8 mouse cellular contexts compared by ENCODE assay signal in genomic region chr8:120309326-120309725, GRCm38 (mm10).
DNase-seq lines count a peak whose midpoint lies in the region; ATAC-seq and TF ChIP-seq lines count a peak whose summit lies in the region.

No protein-coding gene starts in this region.

- TF ChIP-seq POLR2A in heart, adult 2 months (IDR thresholded peaks at IDR 0.05; ENCODE audit: insufficient read depth, low read depth, low read length) = no peak
- TF ChIP-seq POLR2A in limb, embryonic 14.5 days (IDR thresholded peaks at IDR 0.05; ENCODE audit: borderline replicate concordance, extremely low read depth, insufficient read depth, insufficient read length) = no peak

- DNase-seq in heart, adult 11 months = peak; percentile 99
- DNase-seq in cerebellum, postnatal 10 days = peak; percentile 89 to 94
- peak; percentile 79 to 86 for DNase-seq in heart, adult 2 months
- DNase-seq in limb, embryonic 14.5 days (ENCODE audit: low spot score) = peak; percentile 27
- DNase-seq in retina, postnatal 7 days (ENCODE audit: low read depth, low spot score) = peak; percentile 71
- DNase-seq in spleen, adult 12 weeks (ENCODE audit: low spot score) = no peak

- WGBS in heart, embryonic 11.5 days (ENCODE audit: insufficient replicate concordance) = 74% methylated on average over 18 of the region's 18 CpGs
- WGBS in heart, adult 2 months = 83% methylated on average over 18 of the region's 18 CpGs
- 59% methylated on average over 18 of the region's 18 CpGs for WGBS in limb, embryonic 14.5 days
- WGBS in kidney, embryonic 16.5 days = 74% methylated on average over 18 of the region's 18 CpGs

- peaks cover 2% of the 10 kb centered on the region; the same call in 1 of the 2 replicates for H3K79me2 ChIP-seq in heart, adult 2 months (replicated peaks; ENCODE audit: control insufficient read depth, insufficient read depth, low read length)

- 0 out of 2 replicates have a peak, but pooled peaks cover 5% of the 10 kb centered on the region for H3K27me3 ChIP-seq in heart, embryonic 11.5 days (ENCODE audit: control insufficient read depth, insufficient read depth, low read length)
- H3K27me3 ChIP-seq in heart, adult 2 months (ENCODE audit: control insufficient read depth, insufficient read depth, low read length) = no peaks in the 10 kb centered on the region
- no peaks in the 10 kb centered on the region for H3K27me3 ChIP-seq in limb, embryonic 14.5 days (ENCODE audit: control insufficient read depth, insufficient read depth, low read length)
- peaks cover 6% of the 10 kb centered on the region; the same call in 1 of the 2 replicates for H3K27me3 ChIP-seq in kidney, embryonic 16.5 days (ENCODE audit: insufficient read depth, low read length)

- ATAC-seq in heart, embryonic 11.5 days (replicated peaks; ENCODE audit: insufficient number of reproducible peaks, low FRiP score, low TSS enrichment) = no peak
- ATAC-seq in limb, embryonic 14.5 days (ENCODE audit: low FRiP score, low read depth) = peak; percentile 38
- no peak for ATAC-seq in kidney, embryonic 16.5 days (ENCODE audit: low FRiP score, low TSS enrichment)

- no peak overlapping the region for H3K27ac ChIP-seq in heart, embryonic 11.5 days (ENCODE audit: low read depth, low read length)
- H3K27ac ChIP-seq in heart, adult 2 months = no peak overlapping the region
- H3K27ac ChIP-seq in limb, embryonic 14.5 days (replicated peaks; ENCODE audit: low read depth, low read length) = no peak overlapping the region
- H3K27ac ChIP-seq in kidney, embryonic 16.5 days (ENCODE audit: low read length) = no peak overlapping the region

- no peaks in the 10 kb centered on the region for H3K36me3 ChIP-seq in heart, embryonic 11.5 days (ENCODE audit: control insufficient read depth, insufficient read depth, low read length)
- no peaks in the 10 kb centered on the region for H3K36me3 ChIP-seq in heart, adult 2 months (ENCODE audit: control insufficient read depth, insufficient read depth, low read length)
- no peaks in the 10 kb centered on the region for H3K36me3 ChIP-seq in limb, embryonic 14.5 days (ENCODE audit: control insufficient read depth, insufficient read depth, low read length)
- H3K36me3 ChIP-seq in kidney, embryonic 16.5 days (ENCODE audit: insufficient read depth, low read length) = no peaks in the 10 kb centered on the region

- no peak overlapping the region for H3K9ac ChIP-seq in heart, embryonic 11.5 days (ENCODE audit: low read depth, low read length)
- no peak overlapping the region for H3K9ac ChIP-seq in heart, adult 2 months (ENCODE audit: low read depth, low read length)
- no peak overlapping the region for H3K9ac ChIP-seq in limb, embryonic 14.5 days (ENCODE audit: low read depth, low read length, severe bottlenecking)
- H3K9ac ChIP-seq in kidney, embryonic 16.5 days (replicated peaks; ENCODE audit: low read length) = no peak overlapping the region

- H3K9me3 ChIP-seq in heart, embryonic 11.5 days (replicated peaks; ENCODE audit: control insufficient read depth, low read length) = no peaks in the 10 kb centered on the region
- no peaks in the 10 kb centered on the region for H3K9me3 ChIP-seq in limb, embryonic 14.5 days (ENCODE audit: control insufficient read depth, low read length)
- H3K9me3 ChIP-seq in kidney, embryonic 16.5 days (ENCODE audit: low read length) = no peaks in the 10 kb centered on the region

- no peak overlapping the region for H3K4me2 ChIP-seq in heart, embryonic 11.5 days
- no peak overlapping the region for H3K4me2 ChIP-seq in limb, embryonic 14.5 days (replicated peaks; ENCODE audit: low read depth, low read length, severe bottlenecking)
- H3K4me2 ChIP-seq in kidney, embryonic 16.5 days (replicated peaks; ENCODE audit: low read depth, low read length) = no peak overlapping the region

- TF ChIP-seq CTCF in heart, adult 2 months (IDR thresholded peaks at IDR 0.05) = no peak

- H3K4me1 ChIP-seq in heart, embryonic 11.5 days (ENCODE audit: control insufficient read depth, insufficient read depth, low read length) = peaks cover 16% of the 10 kb centered on the region
- peaks cover 7% of the 10 kb centered on the region for H3K4me1 ChIP-seq in heart, adult 2 months (ENCODE audit: control insufficient read depth, insufficient read depth, low read length)
- H3K4me1 ChIP-seq in limb, embryonic 14.5 days (ENCODE audit: control insufficient read depth, insufficient read depth, low read length) = peaks cover 34% of the 10 kb centered on the region
- peaks cover 24% of the 10 kb centered on the region for H3K4me1 ChIP-seq in kidney, embryonic 16.5 days (ENCODE audit: insufficient read depth, low read length)

- intact Hi-C loops in heart, adult 2 months (cut with DNase I) = no loop called here

- 0 out of 2 replicates have a peak, but pooled peaks have one; percentile 59 for TF ChIP-seq EP300 in heart, adult 2 months (IDR thresholded peaks at IDR 0.05; ENCODE audit: insufficient read depth, low read depth, low read length)

- H3K4me3 ChIP-seq in heart, embryonic 11.5 days (ENCODE audit: low read depth, low read length) = no peak overlapping the region
- no peak overlapping the region for H3K4me3 ChIP-seq in heart, adult 2 months
- H3K4me3 ChIP-seq in limb, embryonic 14.5 days (replicated peaks; ENCODE audit: low read length) = no peak overlapping the region
- H3K4me3 ChIP-seq in kidney, embryonic 16.5 days (ENCODE audit: low read length) = no peak overlapping the region
